Mouse (Mus musculus): ENCODE measurements around the gene Dars2.

- TF ChIP-seq CTCF (IDR thresholded peaks at IDR 0.05) (no peak), EP300 (IDR thresholded peaks at IDR 0.05) (no peak)
These were observed 34.6 kb downstream of the Dars2 start for GRCm38 (mm10) chr1:161035786-161036404.
